Mouse (Mus musculus) adrenal gland, adult 18-20 months (tissue): ENCODE measurements around the gene Tnfrsf23. TPM values are rescaled to one million over a fixed set of nuclear protein-coding genes. Genes with fewer than 3 reads are reported as not detected.
"Not testable (repeated sequence)": the region's sequence is repeated elsewhere in the genome, so short reads cannot be mapped to it uniquely, and the experiment has no call there.

Source experiments
- DNase-seq, 2 experiments: peaks; one replicate each; pipeline ENCODE4 v3.0.0; 2021 to 2022; ENCODE audit warnings: low spot score in 2 of 2
- total RNA-seq, 2 experiments: library from RNA; stranded (reverse); gene quantifications; 1 replicate in 1 of 2; 2 replicates in 1 of 2; pipeline ENCODE4 v1.2.3; 2021

The Tnfrsf23 gene
- total RNA-seq, 2 experiments from 2014 or later = 2.8 to 3.7 TPM

- DNase-seq = not testable (repeated sequence)
Observed at GRCm38 (mm10) chr7:143686191-143686590, 519 bp upstream of the Tnfrsf23 start.

- peak in 1 of 2 experiments; percentile 7 for DNase-seq
Observed at GRCm38 (mm10) chr7:143684569-143684968, 1.1 kb downstream of the Tnfrsf23 start.

GRCm38 (mm10) chr7:143681566-143681965 lies 4.1 kb downstream of the Tnfrsf23 start:
- no peak for DNase-seq

- DNase-seq = peak in 1 of 2 experiments; percentile 8
Observed at GRCm38 (mm10) chr7:143680836-143681235, 4.8 kb downstream of the Tnfrsf23 start.

- DNase-seq = peak in 1 of 2 experiments; percentile 12
Observed at GRCm38 (mm10) chr7:143679650-143680049, 6.0 kb downstream of the Tnfrsf23 start.

GRCm38 (mm10) chr7:143666427-143667311 lies 19.0 kb downstream of the Tnfrsf23 start:
- DNase-seq = no peak

- no peak for DNase-seq
Observed at GRCm38 (mm10) chr7:143663470-143663869, 22.2 kb downstream of the Tnfrsf23 start.

GRCm38 (mm10) chr7:143660797-143661196 lies 24.9 kb downstream of the Tnfrsf23 start:
- no peak for DNase-seq

GRCm38 (mm10) chr7:143649769-143650346 lies 35.8 kb downstream of the Tnfrsf23 start:
- DNase-seq = not testable (repeated sequence)

- peak; percentile 73 to 75 for DNase-seq
Observed at GRCm38 (mm10) chr7:143649034-143649768, 36.5 kb downstream of the Tnfrsf23 start, which contains the start of gene Tnfrsf22. Gene Tnfrsf22 (minus strand): TSS chr7:143649661.

GRCm38 (mm10) chr7:143643949-143644348 lies 41.7 kb downstream of the Tnfrsf23 start:
- not testable (repeated sequence) for DNase-seq

- no peak for DNase-seq
Observed at GRCm38 (mm10) chr7:143636674-143637073, 49.0 kb downstream of the Tnfrsf23 start.

- no peak for DNase-seq
Observed at GRCm38 (mm10) chr7:143631503-143631902, 54.2 kb downstream of the Tnfrsf23 start.

- DNase-seq = no peak
Observed at GRCm38 (mm10) chr7:143629501-143629900, 56.2 kb downstream of the Tnfrsf23 start.

GRCm38 (mm10) chr7:143628540-143628939 lies 57.1 kb downstream of the Tnfrsf23 start, which contains the start of gene Tnfrsf26:
Gene Tnfrsf26 (minus strand): TSS chr7:143628722.
- DNase-seq = no peak

GRCm38 (mm10) chr7:143627555-143628286 lies 58.0 kb downstream of the Tnfrsf23 start:
- DNase-seq = no peak

GRCm38 (mm10) chr7:143626178-143626577 lies 59.5 kb downstream of the Tnfrsf23 start:
- DNase-seq = no peak

GRCm38 (mm10) chr7:143625151-143625550 lies 60.5 kb downstream of the Tnfrsf23 start:
- no peak for DNase-seq

GRCm38 (mm10) chr7:143624561-143624960 lies 61.1 kb downstream of the Tnfrsf23 start:
- no peak for DNase-seq

GRCm38 (mm10) chr7:143620951-143621350 lies 64.7 kb downstream of the Tnfrsf23 start:
- no peak for DNase-seq
